Mouse (Mus musculus) heart, adult 2 months (tissue): ENCODE results near the gene Rnf150.
A peak's percentile ranks its signal among the peaks of the same experiment; 100 is the strongest.

Source experiments
- CTCF ChIP-seq: fragments of 200-600 bp; IDR thresholded peaks from 2 replicates; pipeline ENCODE4 v1.8.1; 2022; ENCODE audit warnings: antibody characterized with exemption, mild to moderate bottlenecking, moderate library complexity
- POLR2A ChIP-seq: fragments of 200-500 bp; IDR thresholded peaks from 2 replicates; pipeline ENCODE4 v1.6.1; 2011; ENCODE audit warnings: mild to moderate bottlenecking, low read depth, low read length, control low read depth; ENCODE audit not compliant: insufficient read depth

GRCm38 (mm10) chr8:83064096-83064495 lies 200.9 kb downstream of the Rnf150 start:
- TF ChIP-seq CTCF (no peak), POLR2A (0 out of 2 replicates have a peak, but pooled peaks have one; percentile 29)
